Mouse (Mus musculus) spleen, adult 2 months (tissue): Measurements from ENCODE around the gene Srd5a1.
A peak's percentile ranks its signal among the peaks of the same experiment; 100 is the strongest.

Experiments
- CTCF ChIP-seq: fragments of 200-500 bp; IDR thresholded peaks from 2 replicates; pipeline ENCODE4 v1.5.1; 2011; ENCODE audit warnings: mild to moderate bottlenecking, inconsistent platforms; ENCODE audit not compliant: insufficient read depth, insufficient read length, insufficient replicate concordance; ENCODE audit errors: extremely low read depth
- POLR2A ChIP-seq: fragments of 200-500 bp; IDR thresholded peaks from 2 replicates; pipeline ENCODE4 v1.6.1; 2011; ENCODE audit warnings: low read depth, low read length, inconsistent platforms

DNA sequence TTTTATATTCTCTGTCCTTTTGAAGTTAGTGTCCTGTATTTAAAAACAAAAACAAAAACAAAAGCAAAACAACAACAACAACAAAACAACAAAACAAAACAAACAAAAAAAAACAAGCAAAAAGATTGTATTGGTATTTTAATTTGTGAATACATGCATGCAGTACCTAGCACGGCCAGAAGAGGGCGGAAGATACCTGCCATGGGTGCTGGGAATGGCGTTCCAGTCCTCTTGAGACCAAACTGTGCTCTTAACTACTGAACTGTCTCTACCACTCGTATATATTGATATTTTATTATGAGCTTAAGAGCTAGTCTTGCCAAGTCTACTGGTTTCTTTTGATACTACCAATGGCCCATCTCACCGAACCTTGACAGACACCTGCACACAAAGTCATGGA, 58.2 kb downstream of the Srd5a1 start:
- peak; percentile 66; the same call in 1 of the 2 replicates for TF ChIP-seq CTCF
- TF ChIP-seq POLR2A, result no peak
